Mouse (Mus musculus) spleen, adult 2 months (tissue): ENCODE measurements around the gene Macrod2.

ENCODE experiments used
- CTCF ChIP-seq: fragments of 200-500 bp; IDR thresholded peaks from 2 replicates; pipeline ENCODE4 v1.5.1; 2011; ENCODE audit warnings: mild to moderate bottlenecking, inconsistent platforms; ENCODE audit not compliant: insufficient read depth, insufficient read length, insufficient replicate concordance; ENCODE audit errors: extremely low read depth
- POLR2A ChIP-seq: fragments of 200-500 bp; IDR thresholded peaks from 2 replicates; pipeline ENCODE4 v1.6.1; 2011; ENCODE audit warnings: low read depth, low read length, inconsistent platforms

GRCm38 (mm10) chr2:142026721-142027120 lies 1631.6 kb downstream of the Macrod2 start:
- TF ChIP-seq CTCF (no peak), POLR2A (no peak)
